Mouse (Mus musculus) brain, embryonic 14.5 days (tissue): ENCODE results near the gene Card11.

Experiments used
- CTCF ChIP-seq: fragments of 200-500 bp; IDR thresholded peaks from 2 replicates; pipeline ENCODE4 v1.5.1; 2012; ENCODE audit warnings: inconsistent platforms, mild to moderate bottlenecking, moderate library complexity, borderline replicate concordance; ENCODE audit not compliant: insufficient read depth, insufficient read length; ENCODE audit errors: extremely low read depth
- POLR2A ChIP-seq: fragments of 200-500 bp; IDR thresholded peaks from 2 replicates; pipeline ENCODE4 v1.6.1; 2012; ENCODE audit warnings: mild to moderate bottlenecking, inconsistent platforms, borderline replicate concordance; ENCODE audit not compliant: poor library complexity, insufficient read depth, insufficient read length, severe bottlenecking; ENCODE audit errors: extremely low read depth

GRCm38 (mm10) chr5:140940257-140940922 lies 60.0 kb downstream of the Card11 start:
- TF ChIP-seq CTCF = no peak
- TF ChIP-seq POLR2A = no peak
